Mouse (Mus musculus): ENCODE measurements around the gene Ptgis.

DNA sequence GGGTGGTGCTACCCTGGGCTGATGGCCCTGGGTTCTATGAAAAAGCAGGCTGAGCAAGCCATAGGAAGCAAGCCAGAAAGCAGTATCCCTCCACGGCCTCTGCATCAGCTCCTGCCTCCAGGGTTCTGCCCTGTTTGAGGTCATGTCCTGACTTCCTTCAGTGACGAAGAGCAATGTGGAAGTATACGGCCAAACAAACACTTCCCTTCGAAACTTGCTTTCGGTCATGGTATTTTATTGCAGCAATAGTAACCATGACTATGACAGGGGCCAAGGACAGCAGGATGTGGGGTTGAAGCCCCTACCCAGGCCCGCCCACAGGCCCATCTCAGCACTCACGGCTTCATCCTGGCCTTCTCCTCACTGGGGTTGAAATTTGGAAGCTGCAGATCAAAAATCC lies 15.5 kb downstream of the Ptgis start:
- no peak for TF ChIP-seq CTCF (conservative IDR thresholded peaks at IDR 0.05; ENCODE audit: low read length)
- no peak for TF ChIP-seq POU5F1 (IDR thresholded peaks at IDR 0.05; ENCODE audit: borderline replicate concordance, low read length)
